Mouse (Mus musculus) hindbrain, embryonic 11.5 days (tissue): ENCODE data around the gene Nrg3. TPM values are rescaled to one million over a fixed set of nuclear protein-coding genes. Genes with fewer than 3 reads are reported as not detected.
A peak's percentile ranks its signal among the peaks of the same experiment; 100 is the strongest.

ENCODE experiments used
- ATAC-seq: fragments of 200-750 bp; cut with Nextera tagmentation; 2 replicates; pipeline ENCODE4 v1.8.0; 2017; ENCODE audit warnings: mild to moderate bottlenecking, moderate TSS enrichment, moderate library complexity; ENCODE audit not compliant: low FRiP score
- DNase-seq: peaks from one replicate; pipeline ENCODE4 v3.0.0-alpha.2; 2015; ENCODE audit warnings: low spot score
- H3K27ac ChIP-seq: fragments of 300-500 bp; sonication (generic); 2 replicates; pipeline ENCODE4 v1.5.1; 2014; ENCODE audit warnings: mild to moderate bottlenecking, low read depth, low read length
- H3K27me3 ChIP-seq: fragments of 300-500 bp; sonication (generic); 2 replicates; pipeline ENCODE4 v1.6.1; 2014; ENCODE audit warnings: mild to moderate bottlenecking, low read length, moderate library complexity, mixed read lengths; ENCODE audit not compliant: control insufficient read depth, insufficient read depth
- H3K36me3 ChIP-seq: fragments of 300-500 bp; sonication (generic); 2 replicates; pipeline ENCODE4 v1.6.1; 2014; ENCODE audit warnings: mild to moderate bottlenecking, low read length, moderate library complexity, mixed read lengths; ENCODE audit not compliant: control insufficient read depth, insufficient read depth
- H3K4me1 ChIP-seq: fragments of 300-500 bp; sonication (generic); replicated peaks from 2 replicates; pipeline ENCODE4 v1.6.1; 2014; ENCODE audit warnings: low read length, mixed read lengths; ENCODE audit not compliant: control insufficient read depth, insufficient read depth
- H3K4me2 ChIP-seq: fragments of 300-500 bp; sonication (generic); replicated peaks from 2 replicates; pipeline ENCODE4 v1.6.1; 2014; ENCODE audit warnings: mild to moderate bottlenecking, low read depth, low read length
- H3K4me3 ChIP-seq: fragments of 300-500 bp; sonication (generic); 2 replicates; pipeline ENCODE4 v1.5.1; 2014; ENCODE audit warnings: low read depth, low read length
- H3K9ac ChIP-seq: fragments of 300-500 bp; sonication (generic); 2 replicates; pipeline ENCODE4 v1.6.1; 2014; ENCODE audit warnings: low read depth, low read length
- H3K9me3 ChIP-seq: fragments of 300-500 bp; sonication (generic); 2 replicates; pipeline ENCODE4 v1.6.1; 2016; ENCODE audit warnings: low read length; ENCODE audit not compliant: control insufficient read depth
- WGBS: fragments of 180-500 bp; shearing (Covaris S2); extraction: QIAGEN DNeasy Blood & Tissue Kit; methylation state at CpG from one replicate; pipeline ENCODE4 v1.1.7; 2014; 5-methylcytosine and 5-hydroxymethylcytosine counted together
- polyA plus RNA-seq: library from polyadenylated mRNA; unstranded; fragments of >200 nt; fragmentation: Nextera tagmentation; extraction: Ambion mirVana; gene quantifications from 2 replicates; pipeline ENCODE4 v1.2.1, GENCODE M21; 2014

Gene Nrg3
- polyA plus RNA-seq, result 1.2 and 2.0 TPM in 2 replicates

- Histone ChIP-seq H3K27ac (peak within 1 kb of the TSS; percentile 68), H3K9me3 (no peaks in the 10 kb centered on the region), H3K4me1 (no peaks in the 10 kb centered on the region; the same call in 1 of the 2 replicates), H3K4me2 (peak within 1 kb of the TSS; percentile 90), H3K36me3 (no peaks in the 10 kb centered on the region), H3K4me3 (peak within 1 kb of the TSS; percentile 62), H3K27me3 (peaks cover 32% of the 10 kb centered on the region), H3K9ac (peak within 1 kb of the TSS; percentile 72)
- DNase-seq (peak; percentile 75), ATAC-seq (peak; percentile 84)
- under 1% methylated on average over 84 of the region's 121 CpGs for WGBS
These were observed at the start of gene Nrg3 for GRCm38 (mm10) chr14:39472790-39473761. Nrg3 (minus strand) TSS chr14:39473088.

- no peak overlapping the region for H3K4me3 ChIP-seq
- DNase-seq (no peak), ATAC-seq (no peak)
- H3K9me3 ChIP-seq, result no peaks in the 10 kb centered on the region
- H3K27ac ChIP-seq, result no peak overlapping the region
- H3K27me3 ChIP-seq, result no peaks in the 10 kb centered on the region
- no peaks in the 10 kb centered on the region for H3K36me3 ChIP-seq
- H3K4me1 ChIP-seq, result no peaks in the 10 kb centered on the region
- H3K9ac ChIP-seq, result no peak overlapping the region
- no peak overlapping the region for H3K4me2 ChIP-seq
- WGBS, result 97% methylated on average over 1 of the region's 1 CpGs
These were observed 36.1 kb upstream of the Nrg3 start for GRCm38 (mm10) chr14:39508956-39509355.

- DNase-seq, result peak; percentile 58
- H3K27me3 ChIP-seq, result peaks cover 32% of the 10 kb centered on the region
- no peaks in the 10 kb centered on the region for H3K9me3 ChIP-seq
- no peaks in the 10 kb centered on the region; the same call in 1 of the 2 replicates for H3K4me1 ChIP-seq
- H3K9ac ChIP-seq, result peak overlapping the region; percentile 72
- peak overlapping the region; percentile 90 for H3K4me2 ChIP-seq
- under 1% methylated on average over 27 of the region's 27 CpGs for WGBS
- H3K36me3 ChIP-seq, result no peaks in the 10 kb centered on the region
- peak; percentile 53 for ATAC-seq
- peak overlapping the region; percentile 62 for H3K4me3 ChIP-seq
- H3K27ac ChIP-seq, result peak overlapping the region; percentile 68; the same call in 1 of the 2 replicates
These were observed 903 bp upstream of the Nrg3 start for GRCm38 (mm10) chr14:39473771-39474211.

- H3K27ac ChIP-seq, result peak overlapping the region; percentile 68; the same call in 1 of the 2 replicates
- WGBS, result 2% methylated on average over 54 of the region's 56 CpGs
- H3K27me3 ChIP-seq, result peaks cover 32% of the 10 kb centered on the region
- no peaks in the 10 kb centered on the region for H3K9me3 ChIP-seq
- ATAC-seq, result peak; percentile 58
- DNase-seq, result no peak
- H3K4me2 ChIP-seq, result peak overlapping the region; percentile 90
- H3K4me1 ChIP-seq, result no peaks in the 10 kb centered on the region; the same call in 1 of the 2 replicates
- peak overlapping the region; percentile 62 for H3K4me3 ChIP-seq
- peak overlapping the region; percentile 72 for H3K9ac ChIP-seq
- no peaks in the 10 kb centered on the region for H3K36me3 ChIP-seq
These were observed 639 bp downstream of the Nrg3 start for GRCm38 (mm10) chr14:39472146-39472751.

GRCm38 (mm10) chr14:39471236-39471981 is 1.5 kb downstream of the Nrg3 start:
- H3K36me3 ChIP-seq, result no peaks in the 10 kb centered on the region
- H3K4me2 ChIP-seq, result peak overlapping the region; percentile 90
- peak overlapping the region; percentile 62 for H3K4me3 ChIP-seq
- H3K27ac ChIP-seq, result no peak overlapping the region
- H3K27me3 ChIP-seq, result peaks cover 32% of the 10 kb centered on the region
- H3K4me1 ChIP-seq, result no peaks in the 10 kb centered on the region; the same call in 1 of the 2 replicates
- ATAC-seq (no peak), DNase-seq (peak; percentile 45)
- WGBS, result 6% methylated on average over 12 of the region's 12 CpGs
- H3K9me3 ChIP-seq, result no peaks in the 10 kb centered on the region
- no peak overlapping the region for H3K9ac ChIP-seq

- H3K36me3 ChIP-seq, result no peaks in the 10 kb centered on the region
- no peak overlapping the region for H3K4me2 ChIP-seq
- H3K9me3 ChIP-seq, result no peaks in the 10 kb centered on the region
- H3K27me3 ChIP-seq, result no peaks in the 10 kb centered on the region
- 87% methylated on average over 1 of the region's 1 CpGs for WGBS
- H3K9ac ChIP-seq, result no peak overlapping the region
- no peaks in the 10 kb centered on the region for H3K4me1 ChIP-seq
- no peak for ATAC-seq
- DNase-seq, result no peak
- H3K27ac ChIP-seq, result no peak overlapping the region
- H3K4me3 ChIP-seq, result no peak overlapping the region
These were observed 27.4 kb downstream of the Nrg3 start for GRCm38 (mm10) chr14:39445501-39445900.

- Histone ChIP-seq H3K9me3 (no peaks in the 10 kb centered on the region), H3K27ac (no peak overlapping the region), H3K36me3 (no peaks in the 10 kb centered on the region), H3K4me1 (no peaks in the 10 kb centered on the region), H3K9ac (no peak overlapping the region), H3K27me3 (no peaks in the 10 kb centered on the region), H3K4me2 (no peak overlapping the region), H3K4me3 (no peak overlapping the region)
- ATAC-seq (no peak), DNase-seq (no peak)
- WGBS, result 93% methylated on average over 5 of the region's 5 CpGs
These were observed 44.4 kb downstream of the Nrg3 start for GRCm38 (mm10) chr14:39428503-39428902.

- Histone ChIP-seq H3K4me1 (no peaks in the 10 kb centered on the region), H3K4me2 (no peak overlapping the region), H3K9ac (no peak overlapping the region), H3K9me3 (no peaks in the 10 kb centered on the region), H3K27ac (no peak overlapping the region), H3K4me3 (no peak overlapping the region), H3K27me3 (no peaks in the 10 kb centered on the region), H3K36me3 (no peaks in the 10 kb centered on the region)
- ATAC-seq, result no peak
- DNase-seq, result no peak
- 53% methylated on average over 1 of the region's 1 CpGs for WGBS
These were observed 51.0 kb downstream of the Nrg3 start for GRCm38 (mm10) chr14:39421874-39422273.
